Mouse (Mus musculus) hindbrain, embryonic 11.5 days (tissue): Measurements from ENCODE around the gene Ildr2. TPM values are rescaled to one million over a fixed set of nuclear protein-coding genes. Genes with fewer than 3 reads are reported as not detected.

Experiments
- ATAC-seq: fragments of 200-750 bp; cut with Nextera tagmentation; 2 replicates; pipeline ENCODE4 v1.8.0; 2017; ENCODE audit warnings: mild to moderate bottlenecking, moderate TSS enrichment, moderate library complexity; ENCODE audit not compliant: low FRiP score
- DNase-seq: peaks from one replicate; pipeline ENCODE4 v3.0.0-alpha.2; 2015; ENCODE audit warnings: low spot score
- H3K27ac ChIP-seq: fragments of 300-500 bp; sonication (generic); 2 replicates; pipeline ENCODE4 v1.5.1; 2014; ENCODE audit warnings: mild to moderate bottlenecking, low read depth, low read length
- H3K27me3 ChIP-seq: fragments of 300-500 bp; sonication (generic); 2 replicates; pipeline ENCODE4 v1.6.1; 2014; ENCODE audit warnings: mild to moderate bottlenecking, low read length, moderate library complexity, mixed read lengths; ENCODE audit not compliant: control insufficient read depth, insufficient read depth
- H3K36me3 ChIP-seq: fragments of 300-500 bp; sonication (generic); 2 replicates; pipeline ENCODE4 v1.6.1; 2014; ENCODE audit warnings: mild to moderate bottlenecking, low read length, moderate library complexity, mixed read lengths; ENCODE audit not compliant: control insufficient read depth, insufficient read depth
- H3K4me1 ChIP-seq: fragments of 300-500 bp; sonication (generic); replicated peaks from 2 replicates; pipeline ENCODE4 v1.6.1; 2014; ENCODE audit warnings: low read length, mixed read lengths; ENCODE audit not compliant: control insufficient read depth, insufficient read depth
- H3K4me2 ChIP-seq: fragments of 300-500 bp; sonication (generic); replicated peaks from 2 replicates; pipeline ENCODE4 v1.6.1; 2014; ENCODE audit warnings: mild to moderate bottlenecking, low read depth, low read length
- H3K4me3 ChIP-seq: fragments of 300-500 bp; sonication (generic); 2 replicates; pipeline ENCODE4 v1.5.1; 2014; ENCODE audit warnings: low read depth, low read length
- H3K9ac ChIP-seq: fragments of 300-500 bp; sonication (generic); 2 replicates; pipeline ENCODE4 v1.6.1; 2014; ENCODE audit warnings: low read depth, low read length
- H3K9me3 ChIP-seq: fragments of 300-500 bp; sonication (generic); 2 replicates; pipeline ENCODE4 v1.6.1; 2016; ENCODE audit warnings: low read length; ENCODE audit not compliant: control insufficient read depth
- WGBS: fragments of 180-500 bp; shearing (Covaris S2); extraction: QIAGEN DNeasy Blood & Tissue Kit; methylation state at CpG from one replicate; pipeline ENCODE4 v1.1.7; 2014; 5-methylcytosine and 5-hydroxymethylcytosine counted together
- polyA plus RNA-seq: library from polyadenylated mRNA; unstranded; fragments of >200 nt; fragmentation: Nextera tagmentation; extraction: Ambion mirVana; gene quantifications from 2 replicates; pipeline ENCODE4 v1.2.1, GENCODE M21; 2014

Gene Ildr2
- polyA plus RNA-seq, 1 experiment from 2014 or later, result 7.2 TPM

DNA sequence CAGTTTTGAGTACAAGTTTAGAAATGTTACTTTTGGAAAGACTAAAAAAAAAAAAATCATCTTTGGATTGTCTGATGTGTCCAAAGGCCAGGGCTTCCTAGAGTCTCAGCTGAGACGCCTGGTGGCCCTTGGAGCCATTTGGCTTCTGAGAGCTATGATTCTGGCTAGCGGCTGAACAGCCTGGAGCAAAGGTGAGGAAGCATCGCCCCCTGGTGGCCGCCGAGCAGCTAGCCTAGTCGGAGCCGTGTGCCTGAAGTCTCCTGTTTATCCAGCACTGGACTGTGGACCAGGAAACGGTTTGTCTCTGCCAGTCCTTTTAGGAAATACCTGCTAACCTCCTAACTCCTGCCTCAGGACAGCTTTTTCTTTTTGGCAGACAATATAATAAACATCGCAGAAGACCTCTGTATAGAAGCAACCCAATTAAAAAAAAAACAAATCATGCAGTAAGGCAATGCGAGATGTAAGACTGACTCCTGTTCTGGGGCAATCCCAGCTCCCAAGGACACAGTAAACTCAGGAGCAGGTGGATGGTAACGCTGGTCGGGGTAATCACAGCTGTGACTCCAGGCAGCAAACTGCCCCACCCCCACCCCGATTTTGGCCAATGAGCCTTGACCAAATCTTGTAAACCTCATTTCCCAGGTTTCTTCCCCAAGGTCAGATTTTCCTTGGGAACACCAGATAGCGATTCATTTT lies 106.4 kb downstream of the Ildr2 start:
- Histone ChIP-seq H3K4me1 (no peaks in the 10 kb centered on the region), H3K27ac (no peak overlapping the region), H3K27me3 (no peaks in the 10 kb centered on the region), H3K9ac (no peak overlapping the region), H3K4me3 (no peak overlapping the region), H3K36me3 (no peaks in the 10 kb centered on the region), H3K4me2 (no peak overlapping the region), H3K9me3 (no peaks in the 10 kb centered on the region)
- WGBS, result 25% methylated on average over 14 of the region's 14 CpGs
- ATAC-seq (peak; percentile 91), DNase-seq (peak; percentile 85)

GRCm38 (mm10) chr1:166360896-166361295 lies 107.0 kb downstream of the Ildr2 start:
- ATAC-seq (no peak), DNase-seq (no peak)
- Histone ChIP-seq H3K27ac (no peak overlapping the region), H3K4me3 (no peak overlapping the region), H3K4me1 (no peaks in the 10 kb centered on the region), H3K36me3 (no peaks in the 10 kb centered on the region), H3K27me3 (no peaks in the 10 kb centered on the region), H3K4me2 (no peak overlapping the region), H3K9me3 (no peaks in the 10 kb centered on the region), H3K9ac (no peak overlapping the region)
- 83% methylated on average over 5 of the region's 5 CpGs for WGBS

DNA sequence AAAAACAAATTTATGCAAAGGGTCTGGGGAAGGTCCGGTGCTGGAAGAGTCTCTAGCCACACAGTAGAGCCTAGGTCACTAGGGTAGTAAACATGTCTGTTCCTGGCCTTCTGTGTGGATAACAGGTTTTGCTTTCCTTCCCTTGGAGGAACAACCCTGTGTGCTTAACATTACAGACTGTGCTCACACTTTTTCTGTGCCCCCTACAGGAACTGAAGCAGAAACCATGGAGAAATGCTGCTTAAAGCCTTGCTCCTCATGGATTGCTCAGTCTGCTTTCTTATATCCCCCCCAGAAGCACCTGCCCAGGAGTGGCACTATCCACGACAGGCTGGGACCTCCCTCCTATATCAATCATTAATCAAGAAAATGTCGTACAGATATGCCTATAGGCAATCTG lies 107.9 kb downstream of the Ildr2 start:
- H3K27ac ChIP-seq, result no peak overlapping the region
- H3K9me3 ChIP-seq, result no peaks in the 10 kb centered on the region
- ATAC-seq (no peak), DNase-seq (no peak)
- no peaks in the 10 kb centered on the region for H3K36me3 ChIP-seq
- WGBS, result 70% methylated on average over 3 of the region's 3 CpGs
- no peak overlapping the region for H3K9ac ChIP-seq
- H3K4me3 ChIP-seq, result no peak overlapping the region
- no peaks in the 10 kb centered on the region for H3K27me3 ChIP-seq
- no peak overlapping the region for H3K4me2 ChIP-seq
- no peaks in the 10 kb centered on the region for H3K4me1 ChIP-seq

DNA sequence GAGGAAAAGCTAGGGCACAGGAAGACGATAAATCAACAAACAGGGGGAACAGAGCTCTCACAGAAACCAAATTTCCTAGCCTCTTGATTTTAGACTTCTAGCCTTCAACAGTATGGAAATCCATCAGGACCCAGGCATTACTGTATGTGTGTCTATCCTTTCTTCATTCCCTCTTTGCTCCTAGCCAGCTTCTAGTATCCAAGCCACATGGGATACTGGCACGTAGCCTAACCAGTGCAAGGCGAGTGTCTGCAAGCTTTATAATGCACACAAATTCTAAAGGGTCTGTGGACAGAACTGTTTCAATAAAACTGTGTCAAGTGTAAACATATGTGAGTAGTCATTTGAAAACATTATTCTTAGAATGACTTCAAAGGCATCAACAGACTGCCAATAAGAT lies 108.7 kb downstream of the Ildr2 start:
- H3K27me3 ChIP-seq, result no peaks in the 10 kb centered on the region
- H3K4me2 ChIP-seq, result no peak overlapping the region
- no peaks in the 10 kb centered on the region for H3K36me3 ChIP-seq
- 75% methylated on average over 3 of the region's 3 CpGs for WGBS
- ATAC-seq (no peak), DNase-seq (no peak)
- no peaks in the 10 kb centered on the region for H3K9me3 ChIP-seq
- no peak overlapping the region for H3K9ac ChIP-seq
- no peaks in the 10 kb centered on the region for H3K4me1 ChIP-seq
- H3K27ac ChIP-seq, result no peak overlapping the region
- H3K4me3 ChIP-seq, result no peak overlapping the region

DNA sequence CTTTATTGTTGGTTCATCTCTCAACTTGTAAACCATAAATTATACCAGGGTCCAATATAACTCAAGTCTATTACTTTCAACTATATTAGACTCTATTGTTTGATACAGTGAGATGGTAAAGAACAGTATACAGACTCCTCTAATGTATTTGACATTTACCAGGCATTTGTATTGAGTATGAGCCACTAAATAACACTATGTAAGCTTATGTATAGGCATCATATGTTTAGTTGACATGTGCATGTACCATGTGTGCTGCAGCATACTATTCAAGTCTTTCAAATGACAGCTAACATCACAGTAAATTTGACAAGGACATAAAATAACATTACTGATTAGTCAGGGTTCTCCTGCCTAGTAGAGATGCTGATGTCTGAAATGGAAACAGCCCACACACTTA lies 109.2 kb downstream of the Ildr2 start:
- ATAC-seq (no peak), DNase-seq (no peak)
- no peak overlapping the region for H3K9ac ChIP-seq
- no peaks in the 10 kb centered on the region for H3K4me1 ChIP-seq
- no peaks in the 10 kb centered on the region for H3K9me3 ChIP-seq
- no peak overlapping the region for H3K27ac ChIP-seq
- H3K36me3 ChIP-seq, result no peaks in the 10 kb centered on the region
- H3K4me2 ChIP-seq, result no peak overlapping the region
- no peak overlapping the region for H3K4me3 ChIP-seq
- no peaks in the 10 kb centered on the region for H3K27me3 ChIP-seq

Other genes starting within 250 kb of the Ildr2 start
- 2.0 and 2.2 TPM in 2 replicates for gene Dusp27, start 126.2 kb upstream of the Ildr2 start, polyA plus RNA-seq
- 0.12 TPM in 1 of 2 replicates, not detected in the other for gene Gpa33, start 123.9 kb upstream of the Ildr2 start, polyA plus RNA-seq
- gene Mael, start 15.4 kb upstream of the Ildr2 start, polyA plus RNA-seq, result 0.14 TPM in 1 of 2 replicates, not detected in the other
- 70.0 and 74.9 TPM in 2 replicates for gene Tada1, start 125.0 kb downstream of the Ildr2 start, polyA plus RNA-seq
- gene Pogk, start 155.7 kb downstream of the Ildr2 start, polyA plus RNA-seq, result 33.3 and 39.0 TPM in 2 replicates
- gene Gm4846, start 243.4 kb downstream of the Ildr2 start, polyA plus RNA-seq, result not detected in 2 replicates